Mouse (Mus musculus) urinary bladder, postnatal 4 days (tissue): ENCODE results near the gene Coasy.

Experiments
- DNase-seq, 2 experiments: peaks; one replicate each; pipeline ENCODE4 v3.0.0; 2021 to 2022; ENCODE audit warnings: low spot score in 2 of 2

Coasy gene

DNA sequence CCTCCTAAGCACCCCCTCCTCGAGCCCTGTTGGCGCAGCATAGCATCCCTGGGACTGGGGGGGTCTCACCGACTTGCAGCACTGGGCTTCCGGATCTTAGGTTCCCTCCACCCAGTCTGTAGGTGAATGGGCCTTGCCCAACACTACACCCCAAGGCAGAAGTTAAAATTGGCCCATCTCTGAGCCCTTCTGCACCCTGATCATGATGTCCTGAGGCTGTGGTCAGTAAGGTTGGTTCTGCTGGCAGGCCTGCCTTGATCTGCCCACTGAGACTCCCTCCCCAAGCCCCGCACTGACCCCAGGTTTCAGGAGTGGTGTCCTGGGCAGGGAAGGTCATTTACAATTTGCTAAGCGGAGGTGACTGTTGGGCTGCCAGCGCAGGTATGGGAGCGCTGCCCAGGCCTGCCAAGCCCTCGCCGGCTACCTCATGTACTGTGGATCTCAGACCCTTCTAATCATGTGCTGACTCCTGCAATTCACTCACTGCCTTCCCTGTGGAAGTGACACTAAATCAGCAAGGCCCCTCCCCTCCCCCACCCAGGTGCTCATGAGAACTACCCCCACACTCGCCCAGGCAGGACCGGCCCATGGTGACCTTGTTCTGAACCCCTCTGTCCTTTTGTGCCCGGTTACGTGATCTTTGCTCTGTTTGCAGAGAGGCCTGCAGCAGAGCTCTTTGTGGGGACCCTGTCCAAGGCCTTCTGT, 19.2 kb upstream of the Coasy start:
- no peak for DNase-seq

DNA sequence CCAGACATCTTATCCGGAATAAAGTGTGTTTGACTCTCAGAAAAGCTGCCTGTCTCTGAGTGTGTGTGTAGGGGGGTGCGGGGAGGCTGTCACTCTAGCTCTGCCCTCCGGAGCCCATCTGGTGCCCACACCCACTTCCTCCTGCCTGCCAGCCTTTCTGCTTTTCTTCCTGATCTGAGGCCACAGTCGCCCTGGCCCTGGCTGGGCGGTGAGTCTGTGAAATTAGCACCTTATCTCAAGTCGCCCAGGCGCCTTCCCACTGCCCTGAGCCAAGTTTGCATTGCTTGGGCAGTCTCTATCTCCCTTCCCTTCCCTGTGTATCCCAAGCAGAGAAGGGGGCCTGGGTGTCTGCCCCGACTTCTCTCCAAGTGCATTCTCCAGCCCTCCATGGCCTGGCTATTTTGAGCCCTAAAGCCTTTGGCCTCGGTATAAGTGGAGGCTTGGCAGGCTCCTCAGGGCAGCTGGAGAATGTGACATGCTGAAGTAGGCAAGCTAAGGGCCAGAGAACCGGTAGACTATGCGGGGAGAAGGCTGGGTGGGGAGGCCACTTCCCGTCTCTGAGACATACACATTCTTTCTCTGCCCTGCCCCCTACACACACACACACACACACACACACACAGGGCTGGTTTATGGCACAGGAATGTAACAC, 18.6 kb upstream of the Coasy start:
- peak in 1 of 2 experiments; percentile 73 for DNase-seq

DNA sequence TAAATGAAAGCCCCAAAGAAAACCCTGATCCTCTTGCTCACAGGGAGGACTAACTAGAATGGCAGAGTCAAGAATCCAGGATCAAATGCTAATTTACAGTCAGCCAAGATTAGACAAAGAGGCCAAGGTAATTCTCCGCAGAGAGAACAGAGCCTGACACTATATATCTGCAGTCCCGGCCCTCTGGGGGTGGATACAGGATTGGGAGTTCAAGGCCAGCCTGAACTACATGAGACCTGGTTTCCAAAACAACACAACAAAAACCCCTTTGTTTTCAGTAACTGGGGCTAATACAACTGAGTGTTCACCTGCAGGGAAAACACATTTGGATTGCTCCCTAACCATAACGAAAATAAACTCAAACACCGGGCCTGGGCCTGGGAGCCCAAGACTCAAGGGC, 17.9 kb upstream of the Coasy start:
- no peak for DNase-seq

GRCm38 (mm10) chr11:101065002-101065401, 17.4 kb upstream of the Coasy start:
- DNase-seq, result no peak

- DNase-seq, result peak; percentile 78 to 89
Measured at GRCm38 (mm10) chr11:101066549-101067412, 15.6 kb upstream of the Coasy start.

GRCm38 (mm10) chr11:101069391-101070188, 12.8 kb upstream of the Coasy start, which contains the start of gene Naglu:
TSS of gene Naglu (plus strand) at chr11:101070012.
- peak; percentile 94 to 96 for DNase-seq

DNA sequence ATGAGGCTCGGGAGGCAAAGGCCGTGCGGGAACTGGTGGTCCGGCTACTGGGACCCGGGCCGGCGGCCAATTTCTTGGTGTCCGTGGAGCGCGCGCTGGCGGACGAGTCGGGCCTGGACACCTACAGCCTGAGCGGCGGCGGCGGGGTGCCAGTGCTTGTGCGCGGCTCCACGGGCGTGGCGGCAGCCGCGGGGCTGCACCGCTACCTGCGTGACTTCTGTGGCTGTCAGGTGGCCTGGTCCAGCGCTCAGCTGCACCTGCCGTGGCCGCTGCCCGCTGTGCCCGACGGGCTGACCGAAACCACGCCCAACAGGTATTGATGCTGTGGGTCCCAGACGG, 12.2 kb upstream of the Coasy start:
- DNase-seq, result no peak

DNA sequence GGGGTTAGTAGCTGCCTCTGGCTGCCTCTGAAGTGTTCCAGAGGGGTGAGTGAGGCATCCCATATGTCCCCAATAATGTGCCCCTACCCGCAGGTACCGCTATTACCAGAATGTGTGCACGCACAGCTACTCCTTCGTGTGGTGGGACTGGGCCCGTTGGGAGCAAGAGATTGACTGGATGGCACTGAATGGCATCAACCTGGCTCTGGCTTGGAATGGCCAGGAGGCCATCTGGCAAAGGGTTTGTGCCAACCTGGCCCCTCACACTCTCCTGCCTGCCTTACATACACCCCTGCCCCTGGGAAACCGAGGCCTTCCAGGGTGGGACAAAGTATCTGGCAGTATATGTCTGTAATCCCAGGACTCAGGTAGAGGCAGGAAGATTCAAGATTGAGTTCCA, 11.4 kb upstream of the Coasy start:
- no peak for DNase-seq

GRCm38 (mm10) chr11:101071810-101072428, 10.4 kb upstream of the Coasy start:
- DNase-seq, result no peak

- no peak for DNase-seq
Measured at GRCm38 (mm10) chr11:101078121-101078520, 4.2 kb upstream of the Coasy start, which contains the start of gene Hsd17b1. TSS of gene Hsd17b1 (plus strand) at chr11:101078411.

- DNase-seq, result no peak
Measured at GRCm38 (mm10) chr11:101079746-101080145, 2.6 kb upstream of the Coasy start.

DNA sequence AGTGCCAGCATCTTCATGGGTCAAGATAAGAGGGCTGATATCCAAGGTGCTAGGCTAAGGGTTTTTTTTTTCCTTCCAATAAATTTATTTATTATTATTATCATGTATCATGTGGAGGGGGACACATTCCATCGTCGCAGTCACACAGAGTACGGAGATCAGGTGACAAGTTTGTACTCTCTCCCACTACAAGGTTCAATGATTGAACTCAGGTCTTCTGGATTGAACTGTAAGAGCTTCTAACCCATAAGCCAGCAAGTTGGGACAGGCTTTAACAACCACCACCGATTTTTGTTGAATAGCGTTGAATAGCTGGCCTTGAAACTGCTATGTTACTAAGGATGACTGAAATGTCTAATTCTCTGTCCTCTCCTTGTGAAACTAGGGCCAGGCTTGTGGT, 1.9 kb upstream of the Coasy start:
- DNase-seq, result no peak

GRCm38 (mm10) chr11:101081659-101082058, 706 bp upstream of the Coasy start:
- DNase-seq, result no peak

DNA sequence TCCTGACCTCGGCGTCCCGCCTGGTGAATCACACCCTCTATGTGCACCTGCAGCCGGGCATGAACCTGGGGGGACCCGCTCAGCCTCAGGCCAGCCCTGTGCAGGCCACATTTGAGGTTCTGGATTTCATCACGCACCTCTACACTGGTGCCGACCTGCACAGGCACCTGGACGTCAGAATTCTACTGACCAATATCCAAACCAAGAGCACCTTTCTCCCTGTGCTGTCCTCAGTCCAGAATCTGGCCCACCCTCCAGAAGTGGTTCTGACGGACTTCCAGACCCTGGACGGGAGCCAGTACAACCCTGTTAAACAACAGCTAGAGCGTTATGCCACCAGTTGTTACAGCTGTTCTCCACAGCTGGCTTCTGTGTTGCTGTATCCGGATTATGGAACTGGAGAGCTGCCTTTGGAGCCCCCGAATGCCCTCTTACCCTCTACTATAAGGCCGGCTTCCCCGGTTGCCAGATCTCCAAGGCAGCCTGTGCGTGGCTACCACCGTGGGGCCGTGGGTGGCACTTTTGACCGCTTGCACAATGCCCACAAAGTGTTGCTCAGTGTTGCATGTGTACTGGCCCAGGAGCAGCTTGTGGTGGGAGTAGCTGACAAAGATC, 825 bp downstream of the Coasy start:
- peak in 1 of 2 experiments; percentile 45 for DNase-seq

DNA sequence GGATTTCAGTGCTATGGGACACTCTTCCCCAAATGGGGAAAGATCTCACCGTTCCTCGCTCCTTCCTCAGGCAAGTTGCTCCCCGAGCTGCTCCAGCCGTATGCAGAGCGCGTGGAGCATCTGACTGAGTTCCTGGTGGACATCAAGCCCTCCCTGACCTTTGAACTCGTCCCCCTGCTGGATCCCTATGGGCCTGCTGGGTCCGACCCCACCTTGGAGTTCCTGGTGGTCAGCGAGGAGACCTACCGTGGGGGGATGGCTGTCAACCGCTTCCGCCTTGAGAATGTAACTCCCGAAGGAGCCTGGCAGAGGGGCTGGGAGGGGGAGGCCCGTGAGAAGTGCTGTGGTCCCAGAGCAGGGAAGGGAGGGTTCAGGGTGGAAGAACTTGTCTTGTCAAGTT, 1.9 kb downstream of the Coasy start:
- no peak for DNase-seq

DNA sequence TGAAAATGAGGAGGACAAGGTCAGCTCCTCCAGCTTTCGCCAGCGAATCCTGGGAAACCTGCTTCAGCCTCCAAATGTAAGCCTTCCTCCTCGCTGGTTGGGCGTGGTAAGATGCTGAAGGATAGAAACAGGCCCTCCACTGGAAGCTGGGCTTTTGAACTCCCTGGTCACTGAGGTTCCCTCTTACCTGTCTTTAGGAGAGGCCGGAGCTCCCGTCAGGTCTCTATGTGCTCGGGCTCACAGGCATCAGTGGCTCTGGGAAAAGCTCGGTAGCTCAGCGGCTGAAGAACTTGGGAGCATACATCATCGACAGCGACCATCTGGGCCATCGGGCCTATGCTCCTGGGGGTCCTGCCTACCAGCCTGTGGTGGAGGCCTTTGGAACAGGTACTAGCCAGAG, 2.4 kb downstream of the Coasy start:
- DNase-seq, result no peak

DNA sequence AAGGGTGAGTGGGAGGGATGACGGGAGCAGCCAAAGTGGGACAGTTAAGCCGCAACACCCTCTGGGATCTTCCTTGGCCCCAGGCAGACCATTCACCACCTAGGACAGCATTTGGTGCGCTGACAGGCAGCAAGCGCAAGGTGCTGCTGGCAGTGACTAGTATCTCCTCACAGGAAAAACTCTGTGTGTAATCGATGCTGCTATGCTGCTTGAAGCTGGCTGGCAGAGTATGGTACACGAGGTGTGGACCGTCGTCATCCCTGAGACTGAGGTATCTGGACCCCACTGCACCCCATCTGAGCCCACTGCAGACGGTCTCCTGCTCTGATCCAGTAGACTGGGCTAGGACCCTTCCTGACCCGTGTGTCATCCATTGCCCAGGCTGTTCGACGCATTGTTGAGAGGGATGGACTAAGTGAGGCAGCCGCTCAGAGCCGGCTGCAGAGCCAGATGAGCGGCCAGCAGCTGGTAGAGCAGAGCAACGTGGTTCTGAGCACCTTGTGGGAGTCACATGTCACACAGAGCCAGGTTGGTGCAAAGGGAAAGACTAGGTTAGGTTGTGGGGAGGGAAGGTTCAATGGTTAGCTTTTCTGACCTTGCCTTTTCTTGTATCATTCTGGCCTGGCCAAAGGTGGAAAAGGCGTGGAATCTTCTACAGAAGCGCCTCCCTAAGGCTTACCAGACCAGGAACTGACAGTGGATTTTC, 3.4 kb downstream of the Coasy start:
- no peak for DNase-seq

GRCm38 (mm10) chr11:101086323-101086674, 3.9 kb downstream of the Coasy start:
- no peak for DNase-seq

DNA sequence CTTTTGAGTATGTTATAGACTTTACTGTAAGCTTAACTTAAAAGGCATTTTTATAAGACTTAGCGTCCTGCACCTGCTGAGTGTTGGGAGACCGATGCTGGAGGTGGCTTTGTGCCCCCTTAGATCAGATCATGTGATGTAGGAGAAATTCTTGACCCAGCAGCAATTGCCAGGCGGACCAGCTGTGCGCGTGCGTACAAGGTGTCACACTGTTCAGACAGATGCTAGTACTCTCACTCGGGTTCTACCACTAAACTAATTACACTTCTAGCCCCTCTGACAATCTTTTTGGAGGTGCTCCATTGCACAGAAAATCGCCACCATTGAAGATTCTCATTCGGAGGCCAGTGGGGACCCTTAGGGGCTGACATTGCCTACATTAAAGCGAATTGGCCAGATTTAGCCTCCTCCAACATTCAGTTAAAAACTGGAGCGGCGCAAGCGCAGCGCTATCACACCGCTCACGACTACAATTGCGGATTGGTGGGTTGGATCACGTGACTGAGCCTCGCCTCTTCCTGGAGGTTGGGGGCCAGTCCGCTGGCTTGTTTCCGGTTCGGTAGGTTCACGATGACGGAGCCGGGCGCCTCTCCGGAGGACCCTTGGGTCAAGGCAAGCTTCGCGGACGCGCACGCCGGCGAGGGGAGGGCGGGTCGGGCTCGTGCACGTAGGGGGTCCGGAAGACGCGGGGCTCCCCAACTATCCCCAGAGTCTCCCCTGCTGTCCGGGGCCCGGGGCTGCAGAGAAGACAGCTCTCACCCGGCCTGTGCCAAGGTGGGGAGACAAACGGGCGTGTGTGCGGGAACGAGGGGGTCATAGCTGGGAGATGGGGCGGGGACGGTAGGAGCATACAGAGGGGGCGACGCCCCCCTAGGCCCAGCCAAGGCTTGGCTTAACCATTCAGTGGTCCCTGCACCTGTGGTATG, 4.7 kb downstream of the Coasy start, which contains the start of gene Mlx:
TSS of gene Mlx (plus strand) at position 522 of the 926 bp plus-strand sequence.
- DNase-seq, result peak; percentile 86 to 93
